Mouse (Mus musculus) intestine, embryonic 14.5 days (tissue): ENCODE results near the gene Nfam1. TPM values are rescaled to one million over a fixed set of nuclear protein-coding genes. Genes with fewer than 3 reads are reported as not detected.
A peak's percentile ranks its signal among the peaks of the same experiment; 100 is the strongest.

Experiments
- ATAC-seq: fragments of 200-750 bp; cut with Nextera tagmentation; replicated peaks from 2 replicates; pipeline ENCODE4 v1.8.0; 2017; ENCODE audit warnings: low read depth, moderate number of reproducible peaks, moderate TSS enrichment, moderate library complexity; ENCODE audit not compliant: low FRiP score, low TSS enrichment
- DNase-seq: peaks from one replicate; pipeline ENCODE4 v3.0.0-alpha.2; 2018; ENCODE audit warnings: low spot score
- H3K27ac ChIP-seq: fragments of 300-500 bp; sonication (generic); 2 replicates; pipeline ENCODE4 v1.5.1; 2014; ENCODE audit warnings: low read depth, mild to moderate bottlenecking, control low read depth
- H3K27me3 ChIP-seq: fragments of 300-500 bp; sonication (generic); replicated peaks from 2 replicates; pipeline ENCODE4 v1.6.1; 2014; ENCODE audit warnings: low read length, control low read depth; ENCODE audit not compliant: control insufficient read depth, insufficient read depth
- H3K36me3 ChIP-seq: fragments of 300-500 bp; sonication (generic); 2 replicates; pipeline ENCODE4 v1.6.1; 2014; ENCODE audit warnings: low read length, control low read depth; ENCODE audit not compliant: control insufficient read depth, insufficient read depth
- H3K4me1 ChIP-seq: fragments of 300-500 bp; sonication (generic); replicated peaks from 2 replicates; pipeline ENCODE4 v1.6.1; 2014; ENCODE audit warnings: low read length, control low read depth, mixed read lengths; ENCODE audit not compliant: control insufficient read depth, insufficient read depth
- H3K4me2 ChIP-seq: fragments of 300-500 bp; sonication (generic); 2 replicates; pipeline ENCODE4 v1.6.1; 2014; ENCODE audit warnings: low read length
- H3K4me3 ChIP-seq: fragments of 300-500 bp; sonication (generic); 2 replicates; pipeline ENCODE4 v1.5.1; 2014; ENCODE audit warnings: low read depth, low read length, control low read depth, mixed read lengths
- H3K9ac ChIP-seq: fragments of 300-500 bp; sonication (generic); 2 replicates; pipeline ENCODE4 v1.6.1; 2014; ENCODE audit warnings: mild to moderate bottlenecking, low read length
- H3K9me3 ChIP-seq: fragments of 300-500 bp; sonication (generic); 2 replicates; pipeline ENCODE4 v1.6.1; 2016; ENCODE audit warnings: low read length, control low read depth; ENCODE audit not compliant: control insufficient read depth
- WGBS: fragments of 180-500 bp; shearing (Covaris S2); extraction: QIAGEN DNeasy Blood & Tissue Kit; methylation state at CpG from one replicate; pipeline ENCODE4 v1.1.7; 2014; 5-methylcytosine and 5-hydroxymethylcytosine counted together
- polyA plus RNA-seq: library from polyadenylated mRNA; unstranded; fragments of >200 nt; fragmentation: Nextera tagmentation; extraction: Ambion mirVana; gene quantifications from 2 replicates; pipeline ENCODE4 v1.2.1, GENCODE M21; 2014

Gene Nfam1
- polyA plus RNA-seq, 1 experiment from 2014 or later, result 3.7 TPM

DNA sequence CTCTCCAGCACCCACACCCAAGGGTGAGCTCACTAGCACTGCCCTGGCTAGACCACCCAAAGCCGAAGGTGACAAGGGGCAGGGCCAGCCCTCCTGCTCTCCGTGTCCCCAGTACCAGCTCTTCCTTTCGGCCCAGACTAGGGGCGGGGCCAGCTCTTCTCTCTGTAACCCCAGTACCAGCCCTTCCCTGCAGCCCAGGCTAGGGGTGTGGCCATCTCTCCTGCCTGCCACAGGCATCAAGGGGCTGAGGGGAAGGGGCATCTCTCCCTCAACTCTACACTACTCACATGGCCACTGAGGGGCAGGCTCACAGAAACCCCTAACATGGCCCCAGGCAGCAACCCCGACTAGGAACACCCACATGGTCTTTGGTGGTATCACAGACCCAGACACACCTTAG lies 28.6 kb upstream of the Nfam1 start:
- ATAC-seq (no peak), DNase-seq (no peak)
- Histone ChIP-seq H3K27ac (no peak overlapping the region), H3K9ac (no peak overlapping the region), H3K9me3 (no peaks in the 10 kb centered on the region), H3K4me1 (peaks cover under 1% of the 10 kb centered on the region; the same call in 1 of the 2 replicates), H3K4me2 (no peak overlapping the region), H3K27me3 (no peaks in the 10 kb centered on the region), H3K36me3 (no peaks in the 10 kb centered on the region), H3K4me3 (no peak overlapping the region)
- WGBS, result 14% methylated on average over 5 of the region's 5 CpGs

DNA sequence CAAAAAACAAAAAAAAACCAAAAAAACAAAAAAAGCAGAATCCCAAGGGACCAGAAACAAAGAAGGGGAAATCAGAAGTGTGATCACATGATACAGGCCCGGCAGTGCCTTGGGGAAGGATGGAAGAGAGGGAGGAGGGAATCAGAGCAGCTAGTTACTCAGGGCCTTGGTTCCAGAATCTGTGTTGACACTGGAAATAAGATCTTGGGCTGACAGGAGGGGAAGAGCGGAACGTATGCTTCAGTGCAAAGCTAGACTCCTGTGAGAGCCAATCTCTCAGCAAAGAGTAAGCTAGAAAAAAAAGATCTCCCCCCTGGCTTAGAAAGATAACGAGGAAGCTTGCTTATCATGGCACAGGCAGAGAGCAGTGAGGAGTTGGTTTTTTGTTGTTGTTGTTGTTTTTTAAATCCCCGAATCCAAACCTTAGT lies 26.1 kb upstream of the Nfam1 start:
- H3K27me3 ChIP-seq, result no peaks in the 10 kb centered on the region
- H3K27ac ChIP-seq, result no peak overlapping the region
- H3K36me3 ChIP-seq, result no peaks in the 10 kb centered on the region
- no peak overlapping the region for H3K4me2 ChIP-seq
- ATAC-seq (no peak), DNase-seq (no peak)
- H3K9ac ChIP-seq, result no peak overlapping the region
- peaks cover 8% of the 10 kb centered on the region for H3K4me1 ChIP-seq
- H3K4me3 ChIP-seq, result no peak overlapping the region
- no peaks in the 10 kb centered on the region for H3K9me3 ChIP-seq
- 55% methylated on average over 5 of the region's 5 CpGs for WGBS

- DNase-seq (no peak), ATAC-seq (no peak)
- Histone ChIP-seq H3K4me1 (peaks cover 8% of the 10 kb centered on the region), H3K9ac (no peak overlapping the region), H3K9me3 (no peaks in the 10 kb centered on the region), H3K27me3 (no peaks in the 10 kb centered on the region), H3K27ac (no peak overlapping the region), H3K4me3 (no peak overlapping the region), H3K36me3 (no peaks in the 10 kb centered on the region), H3K4me2 (no peak overlapping the region)
- 69% methylated on average over 8 of the region's 8 CpGs for WGBS
Observed at GRCm38 (mm10) chr15:83057533-83057932, 24.4 kb upstream of the Nfam1 start.

DNA sequence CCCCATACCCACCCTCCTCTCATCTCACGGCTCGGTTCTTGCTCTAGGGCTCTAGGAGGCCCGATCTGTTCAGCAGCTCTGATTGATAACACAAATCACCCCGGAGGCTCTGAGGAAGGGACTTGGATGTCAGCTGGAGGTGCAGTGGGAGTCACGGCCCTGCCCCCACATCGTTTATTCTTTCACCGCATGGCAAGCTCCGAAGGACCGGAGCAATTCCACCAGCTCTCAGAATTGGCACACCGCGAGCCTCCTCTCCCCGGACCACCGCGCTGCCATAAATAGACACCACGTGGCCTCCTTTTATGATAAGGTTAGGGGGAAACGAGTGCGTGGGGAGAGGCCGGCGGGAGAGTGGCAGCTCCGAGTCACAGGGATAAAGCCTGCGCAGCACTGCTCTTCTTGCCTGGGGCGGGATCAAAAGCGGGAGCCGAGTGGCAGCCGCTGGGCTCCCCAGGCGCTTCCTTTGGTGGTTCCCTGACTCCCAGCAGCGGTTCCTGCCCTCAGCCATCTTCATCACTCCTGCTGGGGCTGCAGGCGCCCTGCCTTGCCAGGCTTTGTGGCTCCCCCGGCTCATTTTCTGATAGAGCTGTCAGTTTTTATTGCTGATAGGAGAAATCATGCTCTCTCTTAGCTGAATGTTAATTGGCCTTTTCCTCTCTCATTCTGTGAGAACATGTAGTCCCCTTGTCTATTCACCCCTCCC lies 23.4 kb upstream of the Nfam1 start:
- H3K27me3 ChIP-seq, result no peaks in the 10 kb centered on the region
- peak overlapping the region; percentile 31 for H3K4me3 ChIP-seq
- no peaks in the 10 kb centered on the region for H3K36me3 ChIP-seq
- H3K4me1 ChIP-seq, result peaks cover 8% of the 10 kb centered on the region
- under 1% methylated on average over 29 of the region's 29 CpGs for WGBS
- DNase-seq, result peak; percentile 72
- H3K9me3 ChIP-seq, result no peaks in the 10 kb centered on the region
- peak overlapping the region; percentile 22 for H3K9ac ChIP-seq
- peak overlapping the region; percentile 74 for H3K4me2 ChIP-seq
- ATAC-seq, result no peak
- no peak overlapping the region for H3K27ac ChIP-seq

DNA sequence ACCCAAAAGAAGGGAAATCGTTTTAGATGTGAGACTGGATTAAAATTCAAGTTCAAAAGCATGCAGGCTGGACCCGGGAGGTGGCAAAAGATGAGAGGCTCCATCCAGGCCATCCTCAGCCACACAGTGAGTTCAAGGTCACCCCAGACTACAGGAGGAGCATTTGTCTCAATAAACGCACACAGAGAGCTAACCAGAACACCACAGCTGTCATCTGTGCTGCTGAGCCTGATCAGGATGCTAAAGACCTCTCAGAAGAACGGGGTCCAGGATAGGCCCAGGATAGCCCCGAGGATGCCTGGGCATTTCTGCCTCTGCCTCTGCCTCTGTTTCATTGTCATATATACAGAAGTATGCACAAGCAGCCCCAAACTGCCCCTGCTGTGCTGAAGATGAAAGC lies 22.5 kb upstream of the Nfam1 start:
- H3K36me3 ChIP-seq, result no peaks in the 10 kb centered on the region
- H3K9ac ChIP-seq, result no peak overlapping the region
- H3K27ac ChIP-seq, result no peak overlapping the region
- H3K9me3 ChIP-seq, result no peaks in the 10 kb centered on the region
- 54% methylated on average over 5 of the region's 5 CpGs for WGBS
- no peak for ATAC-seq
- H3K27me3 ChIP-seq, result no peaks in the 10 kb centered on the region
- no peak overlapping the region for H3K4me2 ChIP-seq
- H3K4me3 ChIP-seq, result no peak overlapping the region
- no peak for DNase-seq
- H3K4me1 ChIP-seq, result peaks cover 8% of the 10 kb centered on the region

DNA sequence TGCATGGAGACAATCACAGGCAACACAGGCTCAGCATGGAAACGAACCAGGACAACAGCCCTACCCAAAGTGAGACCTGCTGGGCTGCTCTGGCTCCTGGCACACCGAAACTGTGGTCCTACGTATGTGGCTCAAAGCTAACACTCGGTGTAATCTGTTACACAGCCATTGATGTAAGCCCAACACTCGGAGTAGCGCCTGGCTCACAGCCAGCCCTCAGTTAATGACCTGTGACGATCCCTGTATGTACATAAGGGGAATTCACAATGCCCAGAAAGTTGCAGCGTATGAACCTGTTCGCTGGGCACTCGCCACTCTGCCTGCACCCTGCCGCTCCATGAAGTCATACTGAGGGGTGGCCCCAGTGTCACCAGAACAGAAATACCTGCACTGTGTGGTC lies 20.2 kb upstream of the Nfam1 start:
- Histone ChIP-seq H3K27ac (no peak overlapping the region), H3K4me2 (no peak overlapping the region), H3K4me1 (peaks cover 8% of the 10 kb centered on the region), H3K4me3 (no peak overlapping the region), H3K9me3 (no peaks in the 10 kb centered on the region), H3K27me3 (no peaks in the 10 kb centered on the region), H3K9ac (no peak overlapping the region), H3K36me3 (no peaks in the 10 kb centered on the region)
- DNase-seq, result no peak
- WGBS, result 53% methylated on average over 11 of the region's 11 CpGs
- ATAC-seq, result no peak

- no peaks in the 10 kb centered on the region for H3K27me3 ChIP-seq
- peaks cover 8% of the 10 kb centered on the region for H3K4me1 ChIP-seq
- 58% methylated on average over 6 of the region's 6 CpGs for WGBS
- ATAC-seq, result no peak
- no peaks in the 10 kb centered on the region for H3K9me3 ChIP-seq
- no peaks in the 10 kb centered on the region for H3K36me3 ChIP-seq
- no peak overlapping the region for H3K9ac ChIP-seq
- H3K4me3 ChIP-seq, result no peak overlapping the region
- H3K27ac ChIP-seq, result no peak overlapping the region
- no peak overlapping the region for H3K4me2 ChIP-seq
- DNase-seq, result no peak
Observed at GRCm38 (mm10) chr15:83052341-83053104, 19.4 kb upstream of the Nfam1 start.

DNA sequence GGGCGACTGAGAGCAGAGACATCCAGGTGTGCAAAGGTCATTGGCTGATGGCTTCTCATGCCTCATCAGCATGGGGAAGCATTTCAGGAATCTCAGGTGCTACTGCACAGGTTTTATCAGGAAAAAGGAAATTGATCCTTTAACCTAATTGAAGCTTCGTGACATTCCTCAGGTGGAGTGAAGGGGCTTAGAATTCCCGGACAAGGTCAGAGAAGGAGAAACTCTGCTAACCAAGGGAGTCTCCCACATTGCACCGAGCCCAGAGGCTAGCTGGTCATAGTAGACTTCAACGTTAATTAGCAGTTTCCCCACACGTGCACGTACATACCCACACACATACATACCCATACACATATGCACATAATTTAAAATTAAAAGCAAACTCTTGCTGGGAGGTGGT lies 13.6 kb upstream of the Nfam1 start:
- H3K4me1 ChIP-seq, result peaks cover 15% of the 10 kb centered on the region
- no peaks in the 10 kb centered on the region for H3K27me3 ChIP-seq
- H3K4me2 ChIP-seq, result no peak overlapping the region
- WGBS, result 81% methylated on average over 7 of the region's 7 CpGs
- ATAC-seq, result no peak
- no peaks in the 10 kb centered on the region for H3K36me3 ChIP-seq
- H3K4me3 ChIP-seq, result no peak overlapping the region
- DNase-seq, result no peak
- no peak overlapping the region for H3K27ac ChIP-seq
- no peak overlapping the region for H3K9ac ChIP-seq
- H3K9me3 ChIP-seq, result peaks cover 4% of the 10 kb centered on the region; the same call in 1 of the 2 replicates
